Mouse (Mus musculus) forebrain, embryonic 16.5 days (tissue): ENCODE data around the gene Atpif1. TPM values are rescaled to one million over a fixed set of nuclear protein-coding genes. Genes with fewer than 3 reads are reported as not detected.
A peak's percentile ranks its signal among the peaks of the same experiment; 100 is the strongest.
"Not testable (repeated sequence)": the region's sequence is repeated elsewhere in the genome, so short reads cannot be mapped to it uniquely, and the experiment has no call there.

Source experiments
- ATAC-seq: fragments of 200-750 bp; cut with Nextera tagmentation; 2 replicates; pipeline ENCODE4 v1.8.0; 2017; ENCODE audit warnings: mild to moderate bottlenecking, moderate library complexity
- H3K27ac ChIP-seq: fragments of 300-500 bp; sonication (generic); 2 replicates; pipeline ENCODE4 v1.5.1; 2014; ENCODE audit warnings: low read length, control low read depth
- H3K27me3 ChIP-seq: fragments of 300-500 bp; sonication (generic); replicated peaks from 2 replicates; pipeline ENCODE4 v1.6.1; 2014; ENCODE audit warnings: low read length; ENCODE audit not compliant: control insufficient read depth, insufficient read depth
- H3K36me3 ChIP-seq: fragments of 300-500 bp; sonication (generic); 2 replicates; pipeline ENCODE4 v1.6.1; 2014; ENCODE audit not compliant: control insufficient read depth, insufficient read depth
- H3K4me1 ChIP-seq: fragments of 300-500 bp; sonication (generic); replicated peaks from 2 replicates; pipeline ENCODE4 v1.6.1; 2014; ENCODE audit warnings: low read length; ENCODE audit not compliant: control insufficient read depth, insufficient read depth
- H3K4me2 ChIP-seq: fragments of 300-500 bp; sonication (generic); 2 replicates; pipeline ENCODE4 v1.6.1; 2014; ENCODE audit warnings: mild to moderate bottlenecking, low read length, control low read depth
- H3K4me3 ChIP-seq: fragments of 300-500 bp; sonication (generic); replicated peaks from 2 replicates; pipeline ENCODE4 v1.5.1; 2014; ENCODE audit warnings: mild to moderate bottlenecking, low read length, control low read depth
- H3K9ac ChIP-seq: fragments of 300-500 bp; sonication (generic); replicated peaks from 2 replicates; pipeline ENCODE4 v1.6.1; 2014; ENCODE audit warnings: low read depth, low read length, control low read depth
- H3K9me3 ChIP-seq: fragments of 300-500 bp; sonication (generic); 2 replicates; pipeline ENCODE4 v1.6.1; 2016; ENCODE audit warnings: low read length; ENCODE audit not compliant: control insufficient read depth
- WGBS: fragments of 180-500 bp; shearing (Covaris S2); extraction: QIAGEN DNeasy Blood & Tissue Kit; methylation state at CpG from one replicate; pipeline ENCODE4 v1.1.7; 2014; 5-methylcytosine and 5-hydroxymethylcytosine counted together
- polyA plus RNA-seq: library from polyadenylated mRNA; unstranded; fragments of >200 nt; fragmentation: Nextera tagmentation; extraction: Ambion mirVana; gene quantifications from 2 replicates; pipeline ENCODE4 v1.2.1, GENCODE M21; 2015

Gene Atpif1
- polyA plus RNA-seq, 1 experiment from 2014 or later = 1,203 TPM

GRCm38 (mm10) chr4:132555550-132555949 is 22.1 kb upstream of the Atpif1 start:
- WGBS = 92% methylated on average over 7 of the region's 7 CpGs
- not testable (repeated sequence) for H3K9me3 ChIP-seq, ATAC-seq

GRCm38 (mm10) chr4:132554653-132555052 is 21.2 kb upstream of the Atpif1 start:
- H3K9ac ChIP-seq = no peak overlapping the region
- 86% methylated on average over 8 of the region's 8 CpGs for WGBS
- H3K4me1 ChIP-seq = no peaks in the 10 kb centered on the region
- peaks cover 25% of the 10 kb centered on the region for H3K36me3 ChIP-seq
- H3K27me3 ChIP-seq = no peaks in the 10 kb centered on the region
- no peak overlapping the region for H3K4me2 ChIP-seq
- no peak for ATAC-seq
- no peaks in the 10 kb centered on the region for H3K9me3 ChIP-seq
- H3K27ac ChIP-seq = no peak overlapping the region
- no peak overlapping the region for H3K4me3 ChIP-seq

More at GRCm38 (mm10) chr4:132555550-132555949, 22.1 kb upstream of the Atpif1 start:
- H3K36me3 ChIP-seq = peaks cover 20% of the 10 kb centered on the region
- not testable (repeated sequence) for H3K9ac ChIP-seq, H3K4me1 ChIP-seq, H3K27ac ChIP-seq, H3K27me3 ChIP-seq, H3K4me3 ChIP-seq, H3K4me2 ChIP-seq

GRCm38 (mm10) chr4:132554221-132554620 is 20.8 kb upstream of the Atpif1 start:
- no peak overlapping the region for H3K9ac ChIP-seq
- H3K27me3 ChIP-seq = no peaks in the 10 kb centered on the region
- 71% methylated on average over 5 of the region's 5 CpGs for WGBS
- no peaks in the 10 kb centered on the region for H3K9me3 ChIP-seq
- H3K4me1 ChIP-seq = no peaks in the 10 kb centered on the region
- no peak overlapping the region for H3K27ac ChIP-seq
- no peak overlapping the region for H3K4me2 ChIP-seq
- no peak overlapping the region for H3K4me3 ChIP-seq
- ATAC-seq = no peak
- H3K36me3 ChIP-seq = peaks cover 29% of the 10 kb centered on the region

GRCm38 (mm10) chr4:132545851-132546250 is 12.4 kb upstream of the Atpif1 start:
- no peaks in the 10 kb centered on the region for H3K27me3 ChIP-seq
- H3K4me1 ChIP-seq = no peaks in the 10 kb centered on the region
- H3K4me3 ChIP-seq = no peak overlapping the region
- no peak for ATAC-seq
- WGBS = 48% methylated on average over 8 of the region's 8 CpGs
- no peak overlapping the region for H3K9ac ChIP-seq
- no peak overlapping the region for H3K27ac ChIP-seq
- H3K36me3 ChIP-seq = peaks cover 40% of the 10 kb centered on the region
- H3K4me2 ChIP-seq = no peak overlapping the region
- no peaks in the 10 kb centered on the region for H3K9me3 ChIP-seq

GRCm38 (mm10) chr4:132542724-132543123 is 9.3 kb upstream of the Atpif1 start:
- no peaks in the 10 kb centered on the region for H3K27me3 ChIP-seq
- H3K27ac ChIP-seq = no peak overlapping the region
- no peaks in the 10 kb centered on the region for H3K4me1 ChIP-seq
- H3K4me2 ChIP-seq = no peak overlapping the region
- no peak for ATAC-seq
- 73% methylated on average over 1 of the region's 1 CpGs for WGBS
- no peak overlapping the region for H3K9ac ChIP-seq
- no peak overlapping the region for H3K4me3 ChIP-seq
- H3K36me3 ChIP-seq = peaks cover 32% of the 10 kb centered on the region
- H3K9me3 ChIP-seq = no peaks in the 10 kb centered on the region

GRCm38 (mm10) chr4:132541413-132541812 is 8.0 kb upstream of the Atpif1 start:
- no peak overlapping the region for H3K4me2 ChIP-seq
- no peaks in the 10 kb centered on the region for H3K9me3 ChIP-seq
- no peak overlapping the region for H3K4me3 ChIP-seq
- H3K36me3 ChIP-seq = peaks cover 24% of the 10 kb centered on the region
- no peak overlapping the region for H3K9ac ChIP-seq
- WGBS = 84% methylated on average over 4 of the region's 4 CpGs
- peaks cover 11% of the 10 kb centered on the region for H3K4me1 ChIP-seq
- no peak for ATAC-seq
- no peak overlapping the region for H3K27ac ChIP-seq
- no peaks in the 10 kb centered on the region for H3K27me3 ChIP-seq

GRCm38 (mm10) chr4:132539481-132539880 is 6.0 kb upstream of the Atpif1 start:
- Histone ChIP-seq H3K9ac (no peak overlapping the region), H3K27ac (no peak overlapping the region), H3K9me3 (no peaks in the 10 kb centered on the region), H3K4me1 (peaks cover 17% of the 10 kb centered on the region), H3K27me3 (no peaks in the 10 kb centered on the region), H3K36me3 (peaks cover 19% of the 10 kb centered on the region), H3K4me3 (no peak overlapping the region), H3K4me2 (no peak overlapping the region)
- 91% methylated on average over 5 of the region's 5 CpGs for WGBS
- no peak for ATAC-seq

- Histone ChIP-seq H3K4me1 (peaks cover 36% of the 10 kb centered on the region), H3K9me3 (no peaks in the 10 kb centered on the region), H3K36me3 (peaks cover 7% of the 10 kb centered on the region), H3K4me2 (peak within 1 kb of the TSS; percentile 75), H3K9ac (peak within 1 kb of the TSS; percentile 90), H3K27ac (peak within 1 kb of the TSS; percentile 73), H3K27me3 (no peaks in the 10 kb centered on the region), H3K4me3 (peak within 1 kb of the TSS; percentile 97)
- ATAC-seq = peak; percentile 75
- WGBS = under 1% methylated on average over 60 of the region's 60 CpGs
These were observed 2.1 kb upstream of the Atpif1 start, which contains the start of gene Dnajc8 for GRCm38 (mm10) chr4:132535406-132536121. Gene Dnajc8, plus strand, starts transcription at chr4:132535550.

- H3K36me3 ChIP-seq = peaks cover 10% of the 10 kb centered on the region
- H3K9ac ChIP-seq = peak overlapping the region; percentile 85
- H3K27me3 ChIP-seq = no peaks in the 10 kb centered on the region
- no peaks in the 10 kb centered on the region for H3K9me3 ChIP-seq
- peak overlapping the region; percentile 89 for H3K4me2 ChIP-seq
- peak overlapping the region; percentile 93 for H3K27ac ChIP-seq
- peaks cover 36% of the 10 kb centered on the region for H3K4me1 ChIP-seq
- peak overlapping the region; percentile 68 for H3K4me3 ChIP-seq
- 15% methylated on average over 5 of the region's 5 CpGs for WGBS
- ATAC-seq = no peak
These were observed 963 bp downstream of the Atpif1 start for GRCm38 (mm10) chr4:132532496-132532895.
